Mouse (Mus musculus): ENCODE measurements around the gene Ptov1. TPM values are rescaled to one million over a fixed set of nuclear protein-coding genes. Genes with fewer than 3 reads are reported as not detected.
"Not testable (repeated sequence)": the region's sequence is repeated elsewhere in the genome, so short reads cannot be mapped to it uniquely, and the experiment has no call there.

Gene Ptov1
- polyA plus RNA-seq, 1 experiment from 2014 or later: 630 TPM

DNA sequence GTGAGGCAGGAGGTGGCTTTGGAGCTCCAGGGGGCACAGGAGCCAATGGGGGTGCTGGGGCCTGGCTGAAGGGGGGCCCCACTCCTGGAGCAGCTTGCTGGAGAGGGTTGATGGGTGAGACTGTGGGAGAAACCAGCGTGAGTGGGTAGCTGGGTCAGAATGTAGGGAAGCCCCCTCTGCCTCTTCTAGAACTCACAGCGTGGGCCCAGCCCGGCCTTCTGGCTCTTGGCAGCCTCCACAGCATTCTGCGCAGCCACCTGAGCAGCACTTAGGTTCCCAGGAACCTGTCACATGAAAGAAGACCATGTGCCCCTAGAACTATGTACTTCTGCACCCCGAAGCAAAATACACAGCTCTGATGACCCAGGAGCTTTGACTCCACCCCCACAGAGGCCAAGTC, 15.0 kb upstream of the Ptov1 start:
- Histone ChIP-seq H3K27me3 (replicated peaks) (no peaks in the 10 kb centered on the region), H3K36me3 (peaks cover 89% of the 10 kb centered on the region), H3K27ac (no peak overlapping the region), H3K4me3 (no peak overlapping the region), H3K4me1 (peaks cover 13% of the 10 kb centered on the region), H3K4me2 (replicated peaks) (no peak overlapping the region), H3K9me3 (no peaks in the 10 kb centered on the region), H3K9ac (no peak overlapping the region)
- WGBS: 97% methylated on average over 5 of the region's 5 CpGs
- no peak for ATAC-seq (ENCODE audit: low FRiP score, low read depth)

GRCm38 (mm10) chr7:44883036-44883435, 13.4 kb upstream of the Ptov1 start:
- no peak for ATAC-seq (ENCODE audit: low FRiP score, low read depth)
- Histone ChIP-seq H3K4me1 (no peaks in the 10 kb centered on the region), H3K4me3 (no peak overlapping the region), H3K36me3 (peaks cover 89% of the 10 kb centered on the region), H3K9me3 (no peaks in the 10 kb centered on the region), H3K27ac (no peak overlapping the region), H3K9ac (no peak overlapping the region), H3K4me2 (replicated peaks) (no peak overlapping the region), H3K27me3 (replicated peaks) (no peaks in the 10 kb centered on the region)
- 97% methylated on average over 3 of the region's 3 CpGs for WGBS

DNA sequence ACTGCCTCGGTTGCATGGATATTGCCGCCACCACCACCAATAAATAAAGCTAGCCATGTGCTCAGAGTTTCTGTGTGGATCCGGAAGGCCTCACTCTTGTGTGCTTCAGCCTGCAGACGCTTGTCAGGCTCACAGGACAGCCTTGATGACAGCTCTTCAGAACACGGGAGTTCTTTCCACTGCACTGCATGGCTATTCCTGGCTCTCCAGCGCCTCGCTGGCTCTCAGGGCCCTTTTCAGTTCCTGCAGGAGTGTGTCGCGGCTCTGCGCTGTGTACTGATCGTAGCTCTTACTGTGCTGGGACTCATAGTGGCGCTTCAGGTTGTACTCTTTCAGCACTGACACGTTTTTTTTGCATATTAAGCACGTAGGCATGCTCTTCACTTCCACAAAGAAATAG, 8.2 kb upstream of the Ptov1 start:
- ATAC-seq (ENCODE audit: low FRiP score, low read depth): no peak
- no peak overlapping the region for H3K4me2 ChIP-seq (replicated peaks)
- no peak overlapping the region for H3K27ac ChIP-seq
- no peak overlapping the region for H3K4me3 ChIP-seq
- no peaks in the 10 kb centered on the region for H3K4me1 ChIP-seq
- H3K36me3 ChIP-seq: peaks cover 73% of the 10 kb centered on the region
- 93% methylated on average over 14 of the region's 14 CpGs for WGBS
- no peaks in the 10 kb centered on the region for H3K9me3 ChIP-seq
- H3K9ac ChIP-seq: no peak overlapping the region
- no peaks in the 10 kb centered on the region for H3K27me3 ChIP-seq (replicated peaks)

DNA sequence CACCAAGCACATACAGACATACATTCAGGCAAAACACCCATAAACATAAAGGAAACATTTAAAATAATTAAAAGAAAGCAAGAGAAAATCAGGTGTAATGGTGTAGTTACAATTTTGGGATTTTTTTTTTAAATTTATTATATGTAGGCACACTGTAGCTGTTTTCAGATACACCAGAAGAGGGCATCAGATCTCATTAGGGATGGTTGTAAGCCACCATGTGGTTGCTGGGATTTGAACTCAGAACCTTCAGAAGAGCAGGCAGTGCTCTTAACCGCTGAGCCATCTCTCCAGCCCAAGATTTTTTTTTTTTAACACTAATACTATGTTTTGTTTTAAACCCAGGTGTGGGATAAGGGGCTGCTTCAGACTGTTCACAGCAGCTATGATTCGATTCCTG, 2.2 kb upstream of the Ptov1 start:
- 85% methylated on average over 2 of the region's 2 CpGs for WGBS
- H3K4me1 ChIP-seq: peaks cover 24% of the 10 kb centered on the region
- H3K9me3 ChIP-seq; ATAC-seq (ENCODE audit: low FRiP score, low read depth); H3K27ac ChIP-seq; H3K27me3 ChIP-seq (replicated peaks); H3K4me2 ChIP-seq (replicated peaks); H3K9ac ChIP-seq; H3K4me3 ChIP-seq: not testable (repeated sequence)
- H3K36me3 ChIP-seq: peaks cover 18% of the 10 kb centered on the region

DNA sequence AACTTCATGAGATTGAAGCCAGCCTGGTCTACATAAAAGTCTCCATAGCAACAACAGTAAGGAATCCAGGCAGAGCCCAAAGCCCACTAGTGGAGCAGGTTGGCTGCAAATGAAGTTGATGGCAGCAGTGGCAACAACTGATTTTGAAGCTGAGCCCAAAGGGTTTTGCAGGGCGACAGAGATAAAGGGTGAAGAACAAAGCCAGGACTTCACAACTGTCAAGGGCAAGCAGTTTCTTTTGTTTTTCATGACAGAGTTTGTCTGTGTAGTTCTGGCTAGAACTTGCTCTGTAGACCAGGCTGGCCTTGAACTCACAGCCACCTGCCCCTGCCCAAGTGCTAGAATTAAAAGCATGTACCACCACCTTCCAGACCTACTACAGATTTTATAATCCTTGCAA, 1.6 kb upstream of the Ptov1 start:
- Histone ChIP-seq H3K4me3 (no peak overlapping the region), H3K9me3 (no peaks in the 10 kb centered on the region), H3K27me3 (replicated peaks) (no peaks in the 10 kb centered on the region), H3K27ac (no peak overlapping the region), H3K4me2 (replicated peaks) (no peak overlapping the region), H3K36me3 (peaks cover 12% of the 10 kb centered on the region), H3K4me1 (peaks cover 30% of the 10 kb centered on the region), H3K9ac (no peak overlapping the region)
- ATAC-seq (ENCODE audit: low FRiP score, low read depth): no peak
- 40% methylated on average over 1 of the region's 1 CpGs for WGBS

GRCm38 (mm10) chr7:44870614-44871013, 1.0 kb upstream of the Ptov1 start:
- peaks cover 35% of the 10 kb centered on the region for H3K4me1 ChIP-seq
- no peak for ATAC-seq (ENCODE audit: low FRiP score, low read depth)
- WGBS: 85% methylated on average over 6 of the region's 6 CpGs

GRCm38 (mm10) chr7:44868919-44869696, 480 bp downstream of the Ptov1 start:
- Histone ChIP-seq H3K9me3 (no peaks in the 10 kb centered on the region), H3K4me1 (peaks cover 42% of the 10 kb centered on the region), H3K27me3 (replicated peaks) (no peaks in the 10 kb centered on the region), H3K27ac (peak overlapping the region; percentile 99), H3K4me3 (peak overlapping the region; percentile 97), H3K9ac (peak overlapping the region; percentile 99), H3K4me2 (replicated peaks) (peak overlapping the region; percentile 86), H3K36me3 (peaks cover 23% of the 10 kb centered on the region)
- ATAC-seq (ENCODE audit: low FRiP score, low read depth): peak; percentile 43
- WGBS: under 1% methylated on average over 108 of the region's 108 CpGs

More at GRCm38 (mm10) chr7:44870614-44871013, 1.0 kb upstream of the Ptov1 start:
- Histone ChIP-seq H3K4me3 (peak overlapping the region; percentile 97), H3K27ac (peak overlapping the region; percentile 99; the same call in 1 of the 2 replicates), H3K9ac (no peak overlapping the region), H3K27me3 (replicated peaks) (no peaks in the 10 kb centered on the region), H3K36me3 (peaks cover 9% of the 10 kb centered on the region), H3K4me2 (replicated peaks) (peak overlapping the region; percentile 86), H3K9me3 (no peaks in the 10 kb centered on the region)

- Histone ChIP-seq H3K36me3 (peaks cover 29% of the 10 kb centered on the region), H3K4me3 (peak overlapping the region; percentile 97), H3K27ac (peak overlapping the region; percentile 99; the same call in 1 of the 2 replicates), H3K27me3 (replicated peaks) (no peaks in the 10 kb centered on the region), H3K9me3 (no peaks in the 10 kb centered on the region), H3K4me1 (peaks cover 42% of the 10 kb centered on the region), H3K4me2 (replicated peaks) (peak overlapping the region; percentile 86), H3K9ac (peak overlapping the region; percentile 99)
- ATAC-seq (ENCODE audit: low FRiP score, low read depth): no peak
- WGBS: 9% methylated on average over 16 of the region's 16 CpGs
Observed at GRCm38 (mm10) chr7:44868465-44868864, 1.1 kb downstream of the Ptov1 start.

GRCm38 (mm10) chr7:44867802-44868201, 1.8 kb downstream of the Ptov1 start:
- H3K4me3 ChIP-seq: peak overlapping the region; percentile 97
- 68% methylated on average over 9 of the region's 9 CpGs for WGBS
- peaks cover 36% of the 10 kb centered on the region for H3K36me3 ChIP-seq
- peaks cover 42% of the 10 kb centered on the region for H3K4me1 ChIP-seq
- peak overlapping the region; percentile 86 for H3K4me2 ChIP-seq (replicated peaks)
- ATAC-seq (ENCODE audit: low FRiP score, low read depth): no peak
- no peaks in the 10 kb centered on the region for H3K27me3 ChIP-seq (replicated peaks)
- no peak overlapping the region for H3K27ac ChIP-seq
- H3K9ac ChIP-seq: peak overlapping the region; percentile 99
- H3K9me3 ChIP-seq: no peaks in the 10 kb centered on the region

DNA sequence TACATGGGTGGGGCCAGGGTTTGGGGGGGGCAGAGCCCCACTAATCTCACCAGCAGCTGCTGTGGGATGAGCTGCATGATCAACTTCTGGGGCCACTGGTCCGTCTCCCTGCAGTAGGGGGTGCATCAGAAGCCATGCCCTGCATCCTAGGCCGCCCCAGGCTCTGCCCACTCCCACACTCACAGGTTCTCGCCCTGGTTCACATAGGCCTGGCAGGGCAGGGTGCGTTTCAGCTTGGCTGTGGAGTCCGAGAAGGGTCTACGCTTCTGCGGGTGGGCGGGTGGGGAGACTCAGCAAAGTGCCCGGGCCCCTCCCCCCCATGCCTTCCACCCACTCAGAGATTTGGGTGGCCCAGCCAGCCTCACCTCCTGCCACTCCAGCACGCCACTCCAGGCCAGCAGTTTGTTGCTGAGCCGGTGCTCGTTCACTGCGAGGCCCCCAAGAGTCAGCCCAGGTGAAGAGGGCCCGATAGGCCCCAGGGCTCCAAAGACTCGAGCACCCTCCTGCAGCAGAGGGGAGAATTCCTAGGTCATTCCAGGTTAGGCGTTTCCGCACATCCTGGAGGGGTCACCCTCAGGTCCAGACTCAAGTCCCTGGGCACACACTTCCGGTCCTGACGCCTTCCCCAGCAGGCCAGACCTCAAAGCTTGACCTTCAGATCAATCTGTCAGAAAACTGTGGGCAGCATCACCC, 2.4 kb downstream of the Ptov1 start:
- peak overlapping the region; percentile 97 for H3K4me3 ChIP-seq
- ATAC-seq (ENCODE audit: low FRiP score, low read depth): no peak
- WGBS: 82% methylated on average over 19 of the region's 19 CpGs
- peaks cover 42% of the 10 kb centered on the region for H3K4me1 ChIP-seq
- H3K4me2 ChIP-seq (replicated peaks): peak overlapping the region; percentile 86
- H3K9me3 ChIP-seq: no peaks in the 10 kb centered on the region
- peaks cover 43% of the 10 kb centered on the region for H3K36me3 ChIP-seq
- no peak overlapping the region for H3K27ac ChIP-seq
- H3K9ac ChIP-seq: peak overlapping the region; percentile 99; the same call in 1 of the 2 replicates
- H3K27me3 ChIP-seq (replicated peaks): no peaks in the 10 kb centered on the region

DNA sequence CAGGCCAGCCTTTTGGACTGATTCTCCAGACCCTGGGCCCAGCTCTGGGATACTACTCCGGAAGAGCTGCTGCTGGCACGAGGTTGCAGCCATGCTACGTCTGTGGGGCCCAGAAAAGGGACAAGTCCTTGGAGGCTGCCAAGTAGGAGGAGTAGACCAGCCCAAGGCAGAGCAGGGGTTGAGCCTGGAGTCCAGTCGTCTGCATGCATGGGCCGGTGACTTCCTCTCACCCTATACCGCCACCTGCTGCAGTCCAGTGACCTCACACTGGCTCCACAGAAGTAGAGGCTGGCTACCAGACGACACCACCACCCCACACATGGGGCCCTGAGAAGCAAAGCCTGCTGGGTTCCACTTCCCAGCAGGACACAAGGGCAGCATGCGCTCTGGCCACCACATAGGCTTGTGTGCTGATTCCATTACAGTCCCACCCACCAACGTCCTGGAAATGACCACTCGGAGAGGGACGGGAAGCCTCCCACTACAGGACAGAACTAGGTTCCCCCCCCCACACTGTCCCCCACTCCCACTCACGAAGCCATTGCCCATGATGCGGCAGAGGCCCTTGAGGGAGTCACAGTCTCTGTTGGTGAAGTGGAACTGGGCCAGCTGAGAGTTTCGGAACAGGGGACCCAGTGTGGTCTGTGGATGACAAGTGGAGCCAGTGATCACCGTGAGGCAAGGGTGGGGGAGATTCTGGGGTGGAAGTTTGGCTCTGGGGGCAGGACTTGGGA, 3.1 kb downstream of the Ptov1 start:
- Histone ChIP-seq H3K27me3 (replicated peaks) (no peaks in the 10 kb centered on the region), H3K36me3 (peaks cover 50% of the 10 kb centered on the region), H3K9me3 (no peaks in the 10 kb centered on the region), H3K9ac (0 out of 2 replicates have a peak overlapping the region, but pooled peaks have one; percentile 99), H3K4me3 (peak overlapping the region; percentile 97; the same call in 1 of the 2 replicates), H3K27ac (no peak overlapping the region), H3K4me1 (peaks cover 42% of the 10 kb centered on the region), H3K4me2 (replicated peaks) (peak overlapping the region; percentile 86)
- 67% methylated on average over 15 of the region's 15 CpGs for WGBS
- ATAC-seq (ENCODE audit: low FRiP score, low read depth): no peak
